Mouse (Mus musculus): ENCODE measurements around the gene 5330417C22Rik. TPM values are rescaled to one million over a fixed set of nuclear protein-coding genes. Genes with fewer than 3 reads are reported as not detected.

The 5330417C22Rik gene
- polyA plus RNA-seq, 1 experiment, result 0.01 TPM

GRCm38 (mm10) chr3:108535896-108536516 is 330 bp downstream of the 5330417C22Rik start:
- Histone ChIP-seq H3K79me2 (ENCODE audit: control insufficient read depth, insufficient read depth) (no peaks in the 10 kb centered on the region), H3K27me3 (ENCODE audit: control insufficient read depth, insufficient read depth, insufficient read length) (peaks cover 46% of the 10 kb centered on the region), H3ac (ENCODE audit: control insufficient read depth, insufficient read length, low read depth) (no peak overlapping the region), H3K36me3 (ENCODE audit: control insufficient read depth, insufficient read depth) (no peaks in the 10 kb centered on the region), H3K4me3 (ENCODE audit: insufficient read depth, poor library complexity, severe bottlenecking) (no peak overlapping the region), H3K79me3 (ENCODE audit: low read depth) (no peaks in the 10 kb centered on the region)
- no peak for TF ChIP-seq MAX (IDR thresholded peaks at IDR 0.05)

DNA sequence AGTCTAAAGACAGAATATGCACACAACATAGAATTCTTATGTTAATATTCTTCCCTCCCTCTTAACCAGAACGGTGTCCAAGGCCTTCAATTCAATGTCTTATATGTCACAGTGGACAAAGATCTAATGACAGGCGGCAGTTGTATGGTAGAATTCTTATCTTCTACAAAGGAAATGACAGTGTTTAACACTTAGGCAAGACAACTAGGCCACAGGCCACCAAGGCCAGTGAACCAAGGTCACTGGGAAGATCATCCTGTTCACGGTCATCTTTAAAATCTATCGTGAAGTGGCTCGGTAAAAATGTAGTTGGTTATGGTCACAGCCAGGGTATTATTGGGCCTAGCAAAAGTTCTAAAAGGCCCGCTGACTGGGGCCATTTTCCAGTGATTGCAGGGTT is 2.4 kb downstream of the 5330417C22Rik start, which contains the start of gene 1700013F07Rik:
Gene 1700013F07Rik (plus strand): TSS at position 200 of the 400 bp plus-strand sequence.
- H3K79me3 ChIP-seq (ENCODE audit: low read depth), result no peaks in the 10 kb centered on the region
- H3K79me2 ChIP-seq (ENCODE audit: control insufficient read depth, insufficient read depth), result no peaks in the 10 kb centered on the region
- TF ChIP-seq USF1 (IDR thresholded peaks at IDR 0.05; ENCODE audit: low read depth), result no peak
- no peak for TF ChIP-seq FOSL1 (IDR thresholded peaks at IDR 0.05; ENCODE audit: insufficient read depth, low read length, poor library complexity, severe bottlenecking)
- no peak for TF ChIP-seq MYOG (IDR thresholded peaks at IDR 0.05; ENCODE audit: control insufficient read depth, extremely low read depth, insufficient read length)
- TF ChIP-seq CTCF (IDR thresholded peaks at IDR 0.05; ENCODE audit: control insufficient read depth, insufficient read depth, insufficient read length), result no peak
- TF ChIP-seq MYOD1 (IDR thresholded peaks at IDR 0.05; ENCODE audit: control insufficient read depth, insufficient read length, low read depth), result no peak
- no peak for TF ChIP-seq MAX (IDR thresholded peaks at IDR 0.05)
- no peak for TF ChIP-seq CEBPB (IDR thresholded peaks at IDR 0.05; ENCODE audit: low read depth)
- no peaks in the 10 kb centered on the region for H3K36me3 ChIP-seq (ENCODE audit: control insufficient read depth, insufficient read depth)
- no peak within 1 kb of the TSS for H3K4me3 ChIP-seq (ENCODE audit: insufficient read depth, poor library complexity, severe bottlenecking)
- H3ac ChIP-seq (ENCODE audit: control insufficient read depth, insufficient read length, low read depth), result no peak within 1 kb of the TSS
- H3K27me3 ChIP-seq (ENCODE audit: control insufficient read depth, insufficient read depth, insufficient read length), result peaks cover 47% of the 10 kb centered on the region

- Histone ChIP-seq H3K79me3 (ENCODE audit: low read depth) (no peaks in the 10 kb centered on the region), H3ac (ENCODE audit: control insufficient read depth, insufficient read length, low read depth) (no peak overlapping the region), H3K79me2 (ENCODE audit: control insufficient read depth, insufficient read depth) (no peaks in the 10 kb centered on the region), H3K36me3 (ENCODE audit: control insufficient read depth, insufficient read depth) (no peaks in the 10 kb centered on the region), H3K27me3 (ENCODE audit: control insufficient read depth, insufficient read depth, insufficient read length) (peaks cover 42% of the 10 kb centered on the region), H3K4me3 (ENCODE audit: insufficient read depth, poor library complexity, severe bottlenecking) (no peak overlapping the region)
- TF ChIP-seq CEBPB (IDR thresholded peaks at IDR 0.05; ENCODE audit: low read depth), result no peak
- no peak for TF ChIP-seq FOSL1 (IDR thresholded peaks at IDR 0.05; ENCODE audit: insufficient read depth, low read length, poor library complexity, severe bottlenecking)
- TF ChIP-seq CTCF (IDR thresholded peaks at IDR 0.05; ENCODE audit: control insufficient read depth, insufficient read depth, insufficient read length), result no peak
Observed at GRCm38 (mm10) chr3:108533114-108533885, 3.0 kb downstream of the 5330417C22Rik start.

GRCm38 (mm10) chr3:108528489-108528888 is 7.8 kb downstream of the 5330417C22Rik start:
- Histone ChIP-seq H3K4me3 (ENCODE audit: insufficient read depth, poor library complexity, severe bottlenecking) (no peak overlapping the region), H3K79me3 (ENCODE audit: low read depth) (no peaks in the 10 kb centered on the region), H3K36me3 (ENCODE audit: control insufficient read depth, insufficient read depth) (no peaks in the 10 kb centered on the region), H3K27me3 (ENCODE audit: control insufficient read depth, insufficient read depth, insufficient read length) (peaks cover 23% of the 10 kb centered on the region), H3ac (ENCODE audit: control insufficient read depth, insufficient read length, low read depth) (no peak overlapping the region), H3K79me2 (ENCODE audit: control insufficient read depth, insufficient read depth) (no peaks in the 10 kb centered on the region)
- TF ChIP-seq MYOD1 (IDR thresholded peaks at IDR 0.05; ENCODE audit: control insufficient read depth, insufficient read length, low read depth), result no peak
- TF ChIP-seq MAX (IDR thresholded peaks at IDR 0.05), result no peak
- TF ChIP-seq CTCF (IDR thresholded peaks at IDR 0.05; ENCODE audit: control insufficient read depth, insufficient read depth, insufficient read length), result no peak
- TF ChIP-seq MYOG (IDR thresholded peaks at IDR 0.05; ENCODE audit: control insufficient read depth, extremely low read depth, insufficient read length), result no peak
- TF ChIP-seq CEBPB (IDR thresholded peaks at IDR 0.05; ENCODE audit: low read depth), result no peak
- TF ChIP-seq USF1 (IDR thresholded peaks at IDR 0.05; ENCODE audit: low read depth), result no peak
- TF ChIP-seq FOSL1 (IDR thresholded peaks at IDR 0.05; ENCODE audit: insufficient read depth, low read length, poor library complexity, severe bottlenecking), result no peak

DNA sequence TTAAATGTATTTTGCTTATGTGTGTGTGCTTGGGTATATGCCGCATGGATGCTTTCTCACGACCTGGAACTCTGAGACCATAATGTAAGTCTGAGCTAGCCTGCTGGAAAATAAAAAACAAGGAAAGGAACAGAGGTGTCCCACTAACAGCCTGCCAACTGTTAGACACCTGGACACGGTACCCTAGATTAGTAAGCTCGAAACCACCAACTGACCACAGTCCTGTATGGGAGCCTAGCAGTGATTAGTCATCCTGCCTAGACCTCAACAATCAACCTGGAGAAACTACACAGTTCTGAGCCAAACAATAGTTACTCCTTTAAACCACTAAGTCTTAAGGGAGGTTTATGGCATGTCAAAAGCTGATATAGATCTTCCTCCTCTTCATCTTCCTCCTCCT is 12.9 kb downstream of the 5330417C22Rik start:
- Histone ChIP-seq H3K36me3 (ENCODE audit: control insufficient read depth, insufficient read depth) (no peaks in the 10 kb centered on the region), H3K27me3 (ENCODE audit: control insufficient read depth, insufficient read depth, insufficient read length) (peaks cover 33% of the 10 kb centered on the region), H3K79me3 (ENCODE audit: low read depth) (no peaks in the 10 kb centered on the region), H3K79me2 (ENCODE audit: control insufficient read depth, insufficient read depth) (no peaks in the 10 kb centered on the region), H3K4me3 (ENCODE audit: insufficient read depth, poor library complexity, severe bottlenecking) (no peak overlapping the region), H3ac (ENCODE audit: control insufficient read depth, insufficient read length, low read depth) (no peak overlapping the region)
- no peak for TF ChIP-seq MYOD1 (IDR thresholded peaks at IDR 0.05; ENCODE audit: control insufficient read depth, insufficient read length, low read depth)

GRCm38 (mm10) chr3:108518276-108518675 is 18.1 kb downstream of the 5330417C22Rik start:
- H3K4me3 ChIP-seq (ENCODE audit: insufficient read depth, poor library complexity, severe bottlenecking), result no peak overlapping the region
- no peaks in the 10 kb centered on the region for H3K36me3 ChIP-seq (ENCODE audit: control insufficient read depth, insufficient read depth)
- TF ChIP-seq MAX (IDR thresholded peaks at IDR 0.05) (no peak), CTCF (IDR thresholded peaks at IDR 0.05; ENCODE audit: control insufficient read depth, insufficient read depth, insufficient read length) (no peak), MYOD1 (IDR thresholded peaks at IDR 0.05; ENCODE audit: control insufficient read depth, insufficient read length, low read depth) (no peak), FOSL1 (IDR thresholded peaks at IDR 0.05; ENCODE audit: insufficient read depth, low read length, poor library complexity, severe bottlenecking) (no peak), CEBPB (IDR thresholded peaks at IDR 0.05; ENCODE audit: low read depth) (no peak), MYOG (IDR thresholded peaks at IDR 0.05; ENCODE audit: control insufficient read depth, extremely low read depth, insufficient read length) (no peak), USF1 (IDR thresholded peaks at IDR 0.05; ENCODE audit: low read depth) (no peak)
- H3K27me3 ChIP-seq (ENCODE audit: control insufficient read depth, insufficient read depth, insufficient read length), result peaks cover 39% of the 10 kb centered on the region
- H3K79me3 ChIP-seq (ENCODE audit: low read depth), result no peaks in the 10 kb centered on the region
- no peak overlapping the region for H3ac ChIP-seq (ENCODE audit: control insufficient read depth, insufficient read length, low read depth)
- H3K79me2 ChIP-seq (ENCODE audit: control insufficient read depth, insufficient read depth), result no peaks in the 10 kb centered on the region
